ENCODE assay signal across 8 mouse cellular contexts in the genomic region with DNA sequence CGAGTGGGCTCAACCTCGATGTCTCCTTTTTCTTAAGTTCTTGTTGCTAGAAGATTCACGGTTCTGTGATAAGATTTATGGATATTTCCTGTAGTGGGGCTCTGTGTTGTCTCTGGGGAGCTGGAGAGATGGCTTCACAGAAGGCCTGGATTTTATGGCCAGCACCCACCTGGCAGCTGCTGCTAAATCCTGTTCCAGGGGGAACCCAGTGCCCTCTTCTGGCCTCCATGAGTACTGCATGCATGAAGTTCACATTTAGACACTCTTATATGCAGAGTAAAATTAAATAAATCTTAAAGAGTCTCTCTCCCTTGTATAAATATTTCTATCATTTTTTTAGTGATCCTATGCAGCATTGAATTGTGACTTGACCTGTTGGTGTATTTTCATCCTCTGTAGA.
DNase-seq lines count a peak whose midpoint lies in the region; ATAC-seq and TF ChIP-seq lines count a peak whose summit lies in the region.

No protein-coding gene starts in this region.

- no peak overlapping the region for H3K4me2 ChIP-seq in forebrain, embryonic 16.5 days (ENCODE audit: low read length)

- peak; percentile 40 for TF ChIP-seq CTCF in lung, adult 2 months (IDR thresholded peaks at IDR 0.05; ENCODE audit: insufficient read depth, low read length)
- TF ChIP-seq CTCF in bone marrow, adult 2 months (IDR thresholded peaks at IDR 0.05; ENCODE audit: control insufficient read depth, insufficient read depth, low read length), result peak; percentile 43; the same call in 1 of the 2 replicates

- no peak for TF ChIP-seq POLR2A in lung, adult 2 months (IDR thresholded peaks at IDR 0.05; ENCODE audit: borderline replicate concordance, extremely low read depth, low read depth, low read length)
- no peak for TF ChIP-seq POLR2A in bone marrow, adult 2 months (IDR thresholded peaks at IDR 0.05; ENCODE audit: borderline replicate concordance, control insufficient read depth, low read depth, low read length)

- no peaks in the 10 kb centered on the region for H3K27me3 ChIP-seq in forebrain, embryonic 10.5 days (ENCODE audit: poor library complexity, severe bottlenecking)
- no peaks in the 10 kb centered on the region for H3K27me3 ChIP-seq in forebrain, embryonic 16.5 days (replicated peaks; ENCODE audit: control insufficient read depth, insufficient read depth, low read length)

- H3K36me3 ChIP-seq in forebrain, embryonic 10.5 days (replicated peaks), result no peaks in the 10 kb centered on the region
- peaks cover 29% of the 10 kb centered on the region for H3K36me3 ChIP-seq in forebrain, embryonic 16.5 days (ENCODE audit: control insufficient read depth, insufficient read depth)

- intact Hi-C loops in heart, postnatal 14 days (cut with DNase I), result loop anchor here (5.0 kb wide), 2 partner anchors 194 to 259 kb away; no protein-coding TSS in a partner anchor

- H3K9ac ChIP-seq in forebrain, embryonic 16.5 days (replicated peaks; ENCODE audit: low read depth, low read length), result no peak overlapping the region

- DNase-seq in forebrain, embryonic 10.5 days (ENCODE audit: extremely low spot score, low spot score), result peak; percentile 26
- DNase-seq in lung, adult 2 months, result no peak
- DNase-seq in lung, postnatal 25 days (ENCODE audit: low spot score), result no peak
- peak; percentile 39 to 62 for DNase-seq in heart, postnatal 14 days
- DNase-seq in mesoderm, embryonic 11.5 days (ENCODE audit: low read depth, low spot score), result peak; percentile 49

- no peak overlapping the region for H3K27ac ChIP-seq in forebrain, embryonic 10.5 days
- no peak overlapping the region for H3K27ac ChIP-seq in forebrain, embryonic 16.5 days (ENCODE audit: low read length)
- no peak overlapping the region for H3K27ac ChIP-seq in bone marrow, adult 2 months (ENCODE audit: control insufficient read depth, insufficient read depth, low read depth, low read length, poor library complexity)

- no peak for ATAC-seq in forebrain, embryonic 16.5 days
- no peak for ATAC-seq in activated CD4-positive, CD25-positive, alpha-beta regulatory T cell, adult 4 months

- no peaks in the 10 kb centered on the region for H3K9me3 ChIP-seq in forebrain, embryonic 10.5 days
- H3K9me3 ChIP-seq in forebrain, embryonic 16.5 days (ENCODE audit: control insufficient read depth, low read length), result no peaks in the 10 kb centered on the region

- H3K4me3 ChIP-seq in forebrain, embryonic 10.5 days, result no peak overlapping the region
- H3K4me3 ChIP-seq in forebrain, embryonic 16.5 days (replicated peaks; ENCODE audit: low read length), result no peak overlapping the region
- no peak overlapping the region for H3K4me3 ChIP-seq in lung, adult 2 months (replicated peaks; ENCODE audit: extremely low read depth, low read depth, low read length)
- H3K4me3 ChIP-seq in bone marrow, adult 2 months (replicated peaks; ENCODE audit: control insufficient read depth, low read depth, low read length), result no peak overlapping the region

- no peaks in the 10 kb centered on the region for H3K4me1 ChIP-seq in forebrain, embryonic 10.5 days
- no peaks in the 10 kb centered on the region for H3K4me1 ChIP-seq in forebrain, embryonic 16.5 days (replicated peaks; ENCODE audit: control insufficient read depth, insufficient read depth, low read length)
- H3K4me1 ChIP-seq in lung, adult 2 months (ENCODE audit: control insufficient read depth, insufficient read depth, low read length), result no peaks in the 10 kb centered on the region
- H3K4me1 ChIP-seq in bone marrow, adult 2 months (ENCODE audit: control insufficient read depth, insufficient read depth, low read length), result no peaks in the 10 kb centered on the region

- 93% methylated on average over 3 of the region's 3 CpGs for WGBS in forebrain, embryonic 10.5 days
- WGBS in forebrain, embryonic 16.5 days, result 93% methylated on average over 3 of the region's 3 CpGs
- WGBS in lung, adult 2 months, result 90% methylated on average over 3 of the region's 3 CpGs
- 91% methylated on average over 3 of the region's 3 CpGs for WGBS in bone marrow, adult 2 months

Comparison
In these comparisons a context has a peak if more than half of its experiments do, and no peak if none do; other contexts are left out.
1. DNase-seq: peak in forebrain, embryonic 10.5 days (single experiment), heart, postnatal 14 days (2 of 2) and mesoderm, embryonic 11.5 days (single experiment); none in lung, adult 2 months (single experiment) and lung, postnatal 25 days (single experiment).